Mouse (Mus musculus) frontal cortex, postnatal 36 days (tissue): Measurements from ENCODE around the gene Pprc1.

Source experiments
- DNase-seq, 2 experiments: peaks; one replicate each; pipeline ENCODE4 v3.0.0; 2022; ENCODE audit warnings: low spot score in 2 of 2

Pprc1 gene

GRCm38 (mm10) chr19:46114617-46115016 is 69.9 kb downstream of the Pprc1 start:
- DNase-seq: no peak

- no peak for DNase-seq
Measured at GRCm38 (mm10) chr19:46119458-46119857, 74.8 kb downstream of the Pprc1 start.

GRCm38 (mm10) chr19:46120872-46121271 is 76.2 kb downstream of the Pprc1 start:
- no peak for DNase-seq
